Mouse (Mus musculus) heart, adult 2 months (tissue): ENCODE data around the gene Pdzd2.

Experiments
- CTCF ChIP-seq: fragments of 200-600 bp; IDR thresholded peaks from 2 replicates; pipeline ENCODE4 v1.8.1; 2022; ENCODE audit warnings: antibody characterized with exemption, mild to moderate bottlenecking, moderate library complexity
- EP300 ChIP-seq: fragments of 200-500 bp; IDR thresholded peaks from 2 replicates; pipeline ENCODE4 v1.6.1; 2011; ENCODE audit warnings: low read depth, low read length, control low read depth; ENCODE audit not compliant: insufficient read depth
- POLR2A ChIP-seq: fragments of 200-500 bp; IDR thresholded peaks from 2 replicates; pipeline ENCODE4 v1.6.1; 2011; ENCODE audit warnings: mild to moderate bottlenecking, low read depth, low read length, control low read depth; ENCODE audit not compliant: insufficient read depth

DNA sequence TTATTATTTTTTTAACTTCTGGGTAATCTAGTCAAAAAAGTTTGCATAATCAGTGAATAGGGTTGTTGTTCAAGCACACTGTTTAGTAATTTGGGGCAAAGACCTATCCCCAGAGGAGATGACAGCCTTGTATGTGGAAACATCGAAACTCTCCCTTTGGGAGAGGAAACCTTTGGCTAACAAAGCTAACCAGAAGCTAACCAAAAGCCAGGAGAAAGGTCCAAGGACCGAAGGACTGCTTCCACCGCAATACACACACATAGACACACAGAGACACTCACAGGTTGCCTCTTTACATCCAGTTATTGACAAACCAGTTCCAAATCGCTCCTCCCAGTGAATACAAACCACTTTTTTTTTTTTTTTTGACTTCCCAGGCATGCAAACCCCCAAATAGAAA, 191.0 kb downstream of the Pdzd2 start:
- no peak; the same call in 1 of the 2 replicates for TF ChIP-seq POLR2A
- no peak for TF ChIP-seq CTCF
- no peak for TF ChIP-seq EP300
